Mouse (Mus musculus) small intestine, adult 2 months (tissue): Measurements from ENCODE around the gene Zfp639. TPM values are rescaled to one million over a fixed set of nuclear protein-coding genes. Genes with fewer than 3 reads are reported as not detected.

Experiments
- H3K27ac ChIP-seq: fragments of 200-500 bp; 2 replicates; pipeline ENCODE4 v1.5.1; 2012; ENCODE audit warnings: low read depth, low read length, control low read depth, inconsistent platforms; ENCODE audit not compliant: insufficient read depth
- H3K27me3 ChIP-seq: fragments of 200-500 bp; 2 replicates; pipeline ENCODE4 v1.6.1; 2012; ENCODE audit warnings: mild to moderate bottlenecking, moderate library complexity, low read length, inconsistent platforms; ENCODE audit not compliant: control insufficient read depth, insufficient read depth
- H3K36me3 ChIP-seq: fragments of 200-500 bp; 2 replicates; pipeline ENCODE4 v1.6.1; 2012; ENCODE audit warnings: mild to moderate bottlenecking, low read length, control low read depth, inconsistent platforms; ENCODE audit not compliant: control insufficient read depth, insufficient read depth
- H3K4me1 ChIP-seq: fragments of 200-500 bp; 2 replicates; pipeline ENCODE4 v1.6.1; 2012; ENCODE audit warnings: low read length, inconsistent platforms, mixed read lengths; ENCODE audit not compliant: control insufficient read depth, insufficient read depth, insufficient read length
- H3K4me3 ChIP-seq: fragments of 200-500 bp; 2 replicates; pipeline ENCODE4 v1.5.1; 2012; ENCODE audit warnings: low read depth, mild to moderate bottlenecking, control low read depth, inconsistent platforms, low read length, moderate library complexity
- CTCF ChIP-seq: fragments of 200-500 bp; IDR thresholded peaks from 2 replicates; pipeline ENCODE4 v1.5.1; 2012; ENCODE audit warnings: low read depth, mild to moderate bottlenecking, control low read depth, inconsistent platforms, low read length, moderate library complexity, mixed read lengths; ENCODE audit not compliant: insufficient replicate concordance, insufficient read length; ENCODE audit errors: extremely low read depth
- POLR2A ChIP-seq: fragments of 200-500 bp; IDR thresholded peaks from 2 replicates; pipeline ENCODE4 v1.6.1; 2012; ENCODE audit warnings: low read depth, mild to moderate bottlenecking, control low read depth, inconsistent platforms, low read length, moderate library complexity
- WGBS: fragments of 180-500 bp; shearing (Covaris S2); methylation state at CpG from one replicate; pipeline ENCODE4 v1.1.7; 2018; 5-methylcytosine and 5-hydroxymethylcytosine counted together
- polyA plus RNA-seq: library from polyadenylated mRNA; depleted of rRNA; stranded (reverse); fragments of >200 nt; gene quantifications from 2 replicates; pipeline ENCODE4 v1.2.3, GENCODE M21; 2012

Zfp639 gene
- polyA plus RNA-seq, 1 experiment, result 17.7 TPM

GRCm38 (mm10) chr3:32494387-32495087, 15.5 kb upstream of the Zfp639 start:
- Histone ChIP-seq H3K4me1 (no peaks in the 10 kb centered on the region), H3K27me3 (no peaks in the 10 kb centered on the region), H3K27ac (no peak overlapping the region), H3K36me3 (no peaks in the 10 kb centered on the region), H3K4me3 (no peak overlapping the region)
- TF ChIP-seq POLR2A (no peak), CTCF (no peak)
- 83% methylated on average over 8 of the region's 8 CpGs for WGBS

GRCm38 (mm10) chr3:32495088-32495770, 14.8 kb upstream of the Zfp639 start:
- no peak for TF ChIP-seq CTCF
- no peak for TF ChIP-seq POLR2A
- Histone ChIP-seq H3K4me3 (no peak overlapping the region), H3K36me3 (no peaks in the 10 kb centered on the region), H3K4me1 (no peaks in the 10 kb centered on the region), H3K27me3 (no peaks in the 10 kb centered on the region), H3K27ac (no peak overlapping the region)
- WGBS, result 68% methylated on average over 8 of the region's 8 CpGs

GRCm38 (mm10) chr3:32495856-32496710, 14.0 kb upstream of the Zfp639 start:
- H3K36me3 ChIP-seq, result no peaks in the 10 kb centered on the region
- H3K27ac ChIP-seq, result peak overlapping the region; percentile 33; the same call in 1 of the 2 replicates
- H3K4me3 ChIP-seq, result no peak overlapping the region
- WGBS, result 58% methylated on average over 8 of the region's 8 CpGs
- H3K27me3 ChIP-seq, result no peaks in the 10 kb centered on the region
- no peak for TF ChIP-seq POLR2A
- TF ChIP-seq CTCF, result no peak
- no peaks in the 10 kb centered on the region for H3K4me1 ChIP-seq

- Histone ChIP-seq H3K4me3 (no peak overlapping the region), H3K36me3 (no peaks in the 10 kb centered on the region), H3K27ac (peak overlapping the region; percentile 33; the same call in 1 of the 2 replicates), H3K4me1 (no peaks in the 10 kb centered on the region), H3K27me3 (no peaks in the 10 kb centered on the region)
- WGBS, result 97% methylated on average over 1 of the region's 1 CpGs
- no peak for TF ChIP-seq POLR2A
- no peak for TF ChIP-seq CTCF
These were observed 13.4 kb upstream of the Zfp639 start for GRCm38 (mm10) chr3:32496711-32497070.

- 92% methylated on average over 2 of the region's 2 CpGs for WGBS
- no peak overlapping the region for H3K27ac ChIP-seq
- no peak overlapping the region for H3K4me3 ChIP-seq
- TF ChIP-seq CTCF (no peak), POLR2A (no peak)
- no peaks in the 10 kb centered on the region for H3K36me3 ChIP-seq
- H3K4me1 ChIP-seq, result no peaks in the 10 kb centered on the region
- no peaks in the 10 kb centered on the region for H3K27me3 ChIP-seq
These were observed 9.7 kb upstream of the Zfp639 start for GRCm38 (mm10) chr3:32500346-32500745.

- Histone ChIP-seq H3K36me3 (no peaks in the 10 kb centered on the region), H3K4me1 (peaks cover 2% of the 10 kb centered on the region), H3K27ac (no peak overlapping the region), H3K27me3 (no peaks in the 10 kb centered on the region), H3K4me3 (no peak overlapping the region)
- TF ChIP-seq POLR2A, result no peak
- no peak for TF ChIP-seq CTCF
- 85% methylated on average over 3 of the region's 3 CpGs for whole genome bisulfite sequencing
These were observed 4.2 kb upstream of the Zfp639 start for GRCm38 (mm10) chr3:32505841-32506240.
